Mouse (Mus musculus): Measurements from ENCODE around the gene Tas2r115.
"Not testable (repeated sequence)": the region's sequence is repeated elsewhere in the genome, so short reads cannot be mapped to it uniquely, and the experiment has no call there.

Gene Tas2r115

GRCm38 (mm10) chr6:132737935-132738334 lies at the start of gene Tas2r115:
Tas2r115 (minus strand) TSS chr6:132738035.
- DNase-seq (ENCODE audit: low read depth): no peak

GRCm38 (mm10) chr6:132778062-132778461 lies 40.2 kb upstream of the Tas2r115 start, which contains the start of gene Tas2r136:
Tas2r136 (minus strand) TSS chr6:132778162.
- DNase-seq (ENCODE audit: low read depth): no peak

- no peak for DNase-seq (ENCODE audit: low read depth)
Measured at GRCm38 (mm10) chr6:132761831-132762230, 24.0 kb upstream of the Tas2r115 start, which contains the start of gene Tas2r102. Tas2r102 (plus strand) TSS chr6:132762131.

- DNase-seq (ENCODE audit: low read depth): no peak
Measured at GRCm38 (mm10) chr6:132754430-132754829, 16.6 kb upstream of the Tas2r115 start, which contains the start of gene Tas2r124. Tas2r124 (plus strand) TSS chr6:132754730.

- DNase-seq (ENCODE audit: low read depth): no peak
Measured at GRCm38 (mm10) chr6:132750206-132750605, 12.4 kb upstream of the Tas2r115 start.

- DNase-seq (ENCODE audit: low read depth): no peak
Measured at GRCm38 (mm10) chr6:132711828-132712227, 26.0 kb downstream of the Tas2r115 start, which contains the start of gene Tas2r122. Tas2r122 (minus strand) TSS chr6:132711928.

GRCm38 (mm10) chr6:132700907-132701306 lies 36.9 kb downstream of the Tas2r115 start, which contains the start of gene Tas2r121:
Tas2r121 (minus strand) TSS chr6:132701007.
- no peak for DNase-seq (ENCODE audit: low read depth)

- DNase-seq (ENCODE audit: low read depth): not testable (repeated sequence)
Measured at GRCm38 (mm10) chr6:132691596-132691995, 46.2 kb downstream of the Tas2r115 start.

Data from induced T-regulatory cell, adult 2 months (primary cell).